Mouse (Mus musculus) heart, postnatal 0 days (tissue): ENCODE results near the gene Dyrk3. TPM values are rescaled to one million over a fixed set of nuclear protein-coding genes. Genes with fewer than 3 reads are reported as not detected.

Experiments
- ATAC-seq: fragments of 200-750 bp; cut with Nextera tagmentation; 2 replicates; pipeline ENCODE4 v1.8.0; 2017; ENCODE audit warnings: low read depth, moderate number of reproducible peaks, moderate library complexity; ENCODE audit not compliant: insufficient read depth
- DNase-seq: peaks from one replicate; pipeline ENCODE4 v3.0.0-alpha.2; 2016; ENCODE audit warnings: low spot score
- H3K27ac ChIP-seq: fragments of 300-500 bp; sonication (generic); 2 replicates; pipeline ENCODE4 v1.5.1; 2014; ENCODE audit warnings: low read depth, mild to moderate bottlenecking
- H3K27me3 ChIP-seq: fragments of 300-500 bp; sonication (generic); 2 replicates; pipeline ENCODE4 v1.6.1; 2014; ENCODE audit warnings: low read length, mixed read lengths; ENCODE audit not compliant: control insufficient read depth, insufficient read depth
- H3K36me3 ChIP-seq: fragments of 300-500 bp; sonication (generic); replicated peaks from 2 replicates; pipeline ENCODE4 v1.6.1; 2014; ENCODE audit warnings: low read length, mixed read lengths; ENCODE audit not compliant: control insufficient read depth, insufficient read depth
- H3K4me1 ChIP-seq: fragments of 300-500 bp; sonication (generic); 2 replicates; pipeline ENCODE4 v1.6.1; 2014; ENCODE audit warnings: antibody characterized with exemption; ENCODE audit not compliant: control insufficient read depth, insufficient read depth
- H3K4me2 ChIP-seq: fragments of 300-500 bp; sonication (generic); 2 replicates; pipeline ENCODE4 v1.6.1; 2014; ENCODE audit warnings: low read depth, mild to moderate bottlenecking, low read length, moderate library complexity
- H3K4me3 ChIP-seq: fragments of 300-500 bp; sonication (generic); 2 replicates; pipeline ENCODE4 v1.5.1; 2014; ENCODE audit warnings: low read depth, low read length
- H3K9ac ChIP-seq: fragments of 300-500 bp; sonication (generic); replicated peaks from 2 replicates; pipeline ENCODE4 v1.6.1; 2014; ENCODE audit warnings: low read depth, low read length, mixed read lengths
- H3K9me3 ChIP-seq: fragments of 300-500 bp; sonication (generic); replicated peaks from 2 replicates; pipeline ENCODE4 v1.6.1; 2016; ENCODE audit warnings: low read length; ENCODE audit not compliant: control insufficient read depth
- CTCF ChIP-seq: IDR thresholded peaks from 2 replicates; pipeline ENCODE4 v1.5.1; 2016; ENCODE audit warnings: antibody characterized with exemption, control low read depth, low read depth
- EP300 ChIP-seq: IDR thresholded peaks from 2 replicates; pipeline ENCODE4 v1.6.1; 2016; ENCODE audit warnings: antibody characterized with exemption, low read depth
- WGBS: fragments of 180-500 bp; shearing (Covaris S2); extraction: QIAGEN DNeasy Blood & Tissue Kit; methylation state at CpG from one replicate; pipeline ENCODE4 v1.1.7; 2014; 5-methylcytosine and 5-hydroxymethylcytosine counted together
- polyA plus RNA-seq: library from polyadenylated mRNA; unstranded; fragments of >200 nt; fragmentation: Nextera tagmentation; extraction: Ambion mirVana; gene quantifications from 2 replicates; pipeline ENCODE4 v1.2.1, GENCODE M21; 2015
- total RNA-seq: library from RNA; depleted of rRNA; stranded (reverse); fragments of >200 nt; gene quantifications from 2 replicates; pipeline ENCODE4 v1.2.3, GENCODE M21; 2014; ENCODE audit warnings: low replicate concordance

Dyrk3 gene
- total and polyA plus RNA-seq, 2 experiments from 2014 or later, result 0.86 to 1.4 TPM

DNA sequence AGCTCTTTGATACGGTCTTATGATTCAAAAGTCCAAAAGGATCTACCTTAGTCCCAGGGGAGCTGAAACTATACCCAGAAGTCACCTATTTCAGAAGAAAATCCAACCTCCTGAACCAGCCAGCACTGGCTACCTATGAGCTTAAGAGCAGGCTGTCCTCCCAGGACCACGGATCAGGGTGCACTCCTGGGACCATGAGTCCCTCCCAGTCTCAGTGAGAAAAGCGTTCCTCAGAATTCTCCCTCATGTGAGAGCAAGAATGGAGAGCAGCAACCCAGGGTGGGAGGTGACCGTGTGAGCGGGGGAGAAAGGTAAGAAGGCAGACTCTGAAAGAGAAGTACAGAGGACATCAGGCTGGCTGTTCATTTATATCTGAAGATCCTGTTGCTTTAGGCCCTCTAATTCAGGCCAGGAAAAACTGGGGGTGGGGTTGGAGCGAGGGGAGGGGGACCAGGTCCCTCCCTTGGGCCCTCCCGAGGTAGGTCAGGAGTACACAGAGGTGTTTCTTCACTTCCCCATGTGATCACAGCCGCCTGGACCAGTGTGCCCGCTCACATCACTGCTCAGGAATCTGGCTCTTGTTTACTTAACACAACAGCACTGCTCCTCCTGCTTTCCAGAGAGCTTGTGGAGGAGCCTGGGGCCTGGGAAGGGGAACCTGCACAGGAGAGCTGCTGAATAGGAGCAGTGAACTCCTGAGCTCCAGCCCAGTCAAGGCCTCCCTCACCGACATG, 30.4 kb downstream of the Dyrk3 start:
- WGBS, result 43% methylated on average over 10 of the region's 10 CpGs
- no peak overlapping the region for H3K4me3 ChIP-seq
- no peaks in the 10 kb centered on the region for H3K27me3 ChIP-seq
- H3K36me3 ChIP-seq, result no peaks in the 10 kb centered on the region
- TF ChIP-seq EP300 (no peak), CTCF (no peak)
- ATAC-seq (peak; percentile 64; the same call in 1 of the 2 replicates), DNase-seq (no peak)
- no peaks in the 10 kb centered on the region for H3K9me3 ChIP-seq
- H3K27ac ChIP-seq, result peak overlapping the region; percentile 43
- no peak overlapping the region for H3K4me2 ChIP-seq
- H3K9ac ChIP-seq, result no peak overlapping the region
- H3K4me1 ChIP-seq, result peaks cover 40% of the 10 kb centered on the region

DNA sequence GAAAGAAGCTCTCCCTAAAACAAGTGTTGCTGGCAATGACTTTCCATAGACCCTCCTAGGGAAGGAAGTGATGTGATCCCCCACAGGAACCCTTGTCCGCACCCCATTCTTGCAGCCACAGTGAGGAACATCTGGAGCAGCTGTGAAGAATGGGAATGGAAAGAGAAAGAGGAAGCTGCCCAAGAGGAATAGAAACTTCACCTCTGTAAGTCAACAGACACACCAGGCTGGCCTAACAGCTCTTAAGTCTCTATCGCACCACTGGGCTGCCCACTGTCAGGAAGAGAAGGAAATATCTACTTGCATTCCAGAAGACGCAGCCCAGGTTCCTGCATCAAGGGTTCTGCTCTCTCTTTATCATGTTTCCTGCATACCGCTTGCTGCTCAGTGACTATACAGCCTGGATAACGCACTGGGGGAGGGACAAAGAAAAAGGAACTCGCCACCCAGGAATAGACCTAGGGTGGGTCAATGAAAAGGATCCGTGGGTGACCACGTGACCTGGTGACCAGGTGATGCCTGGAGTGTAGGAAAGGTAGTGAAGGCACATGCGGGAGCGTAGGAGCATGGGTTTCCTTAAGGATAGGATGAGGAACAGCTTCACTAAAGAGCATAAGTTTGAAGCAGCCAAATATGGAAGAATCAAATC, 34.2 kb downstream of the Dyrk3 start:
- Histone ChIP-seq H3K27me3 (no peaks in the 10 kb centered on the region), H3K27ac (peak overlapping the region; percentile 39; the same call in 1 of the 2 replicates), H3K9ac (no peak overlapping the region), H3K4me3 (no peak overlapping the region), H3K4me2 (peak overlapping the region; percentile 22; the same call in 1 of the 2 replicates), H3K36me3 (no peaks in the 10 kb centered on the region), H3K4me1 (peaks cover 13% of the 10 kb centered on the region), H3K9me3 (no peaks in the 10 kb centered on the region)
- 32% methylated on average over 10 of the region's 10 CpGs for WGBS
- ATAC-seq (peak; percentile 18), DNase-seq (no peak)
- TF ChIP-seq EP300 (no peak), CTCF (no peak)

DNA sequence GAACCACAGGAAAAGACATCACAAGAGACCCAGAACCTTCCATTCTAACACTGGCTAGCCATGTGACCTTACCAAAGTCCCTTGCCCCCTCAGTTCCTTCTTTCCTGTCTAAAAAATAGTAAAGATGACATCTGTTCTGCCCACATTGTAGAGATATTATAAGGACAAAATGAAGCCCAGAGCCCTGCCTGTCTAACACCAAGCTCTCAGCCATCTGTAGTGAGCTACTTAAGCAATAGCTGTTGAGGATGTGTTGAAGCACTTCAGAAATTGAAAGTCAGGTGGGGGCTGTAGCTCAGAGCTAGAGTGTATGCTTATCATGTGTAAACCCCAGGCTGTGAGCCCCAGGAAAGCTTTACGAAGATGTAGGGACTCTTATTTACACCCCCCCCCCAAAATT, 37.3 kb downstream of the Dyrk3 start:
- no peak for TF ChIP-seq CTCF
- no peak for TF ChIP-seq EP300
- 75% methylated on average over 1 of the region's 1 CpGs for WGBS

DNA sequence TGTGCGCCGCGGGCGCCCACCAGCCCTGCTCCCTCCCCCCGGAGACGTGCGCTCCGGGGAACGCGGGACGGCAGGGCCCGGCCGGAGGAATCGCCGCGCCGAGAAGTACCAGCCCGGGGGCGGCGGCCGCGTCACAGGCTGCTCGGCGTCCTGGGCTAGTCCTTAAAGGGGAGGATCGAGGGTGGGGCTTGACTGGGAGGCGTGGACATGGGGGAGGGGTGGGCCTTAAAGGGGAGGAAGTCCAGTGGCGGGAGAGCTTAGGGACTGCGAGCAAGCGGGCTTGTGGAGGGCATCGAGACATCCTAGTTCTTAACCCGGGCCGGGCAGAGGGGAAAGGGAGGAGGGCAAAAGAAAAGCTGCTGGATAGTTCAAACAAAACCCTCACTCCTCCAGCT, 40.4 kb downstream of the Dyrk3 start, which contains the start of gene Mapkapk2:
Gene Mapkapk2, minus strand, starts transcription at position 127 of the 395 bp plus-strand sequence.
- TF ChIP-seq CTCF (no peak), EP300 (peak; percentile 23; the same call in 1 of the 2 replicates)
- no peaks in the 10 kb centered on the region for H3K27me3 ChIP-seq
- H3K36me3 ChIP-seq, result no peaks in the 10 kb centered on the region
- WGBS, result 0% methylated on average over 26 of the region's 32 CpGs
- H3K9ac ChIP-seq, result peak within 1 kb of the TSS; percentile 96
- H3K27ac ChIP-seq, result peak within 1 kb of the TSS; percentile 96
- ATAC-seq (peak; percentile 89), DNase-seq (peak; percentile 98)
- peak within 1 kb of the TSS; percentile 90 for H3K4me3 ChIP-seq
- H3K4me2 ChIP-seq, result peak within 1 kb of the TSS; percentile 72
- H3K4me1 ChIP-seq, result peaks cover 30% of the 10 kb centered on the region
- H3K9me3 ChIP-seq, result no peaks in the 10 kb centered on the region

More for the DNA sequence above, 37.3 kb downstream of the Dyrk3 start:
- Histone ChIP-seq H3K36me3 (no peaks in the 10 kb centered on the region), H3K4me3 (no peak overlapping the region), H3K27ac (no peak overlapping the region), H3K9me3 (no peaks in the 10 kb centered on the region), H3K9ac (no peak overlapping the region), H3K4me2 (no peak overlapping the region), H3K27me3 (no peaks in the 10 kb centered on the region), H3K4me1 (peaks cover 11% of the 10 kb centered on the region)
- ATAC-seq (no peak), DNase-seq (no peak)

DNA sequence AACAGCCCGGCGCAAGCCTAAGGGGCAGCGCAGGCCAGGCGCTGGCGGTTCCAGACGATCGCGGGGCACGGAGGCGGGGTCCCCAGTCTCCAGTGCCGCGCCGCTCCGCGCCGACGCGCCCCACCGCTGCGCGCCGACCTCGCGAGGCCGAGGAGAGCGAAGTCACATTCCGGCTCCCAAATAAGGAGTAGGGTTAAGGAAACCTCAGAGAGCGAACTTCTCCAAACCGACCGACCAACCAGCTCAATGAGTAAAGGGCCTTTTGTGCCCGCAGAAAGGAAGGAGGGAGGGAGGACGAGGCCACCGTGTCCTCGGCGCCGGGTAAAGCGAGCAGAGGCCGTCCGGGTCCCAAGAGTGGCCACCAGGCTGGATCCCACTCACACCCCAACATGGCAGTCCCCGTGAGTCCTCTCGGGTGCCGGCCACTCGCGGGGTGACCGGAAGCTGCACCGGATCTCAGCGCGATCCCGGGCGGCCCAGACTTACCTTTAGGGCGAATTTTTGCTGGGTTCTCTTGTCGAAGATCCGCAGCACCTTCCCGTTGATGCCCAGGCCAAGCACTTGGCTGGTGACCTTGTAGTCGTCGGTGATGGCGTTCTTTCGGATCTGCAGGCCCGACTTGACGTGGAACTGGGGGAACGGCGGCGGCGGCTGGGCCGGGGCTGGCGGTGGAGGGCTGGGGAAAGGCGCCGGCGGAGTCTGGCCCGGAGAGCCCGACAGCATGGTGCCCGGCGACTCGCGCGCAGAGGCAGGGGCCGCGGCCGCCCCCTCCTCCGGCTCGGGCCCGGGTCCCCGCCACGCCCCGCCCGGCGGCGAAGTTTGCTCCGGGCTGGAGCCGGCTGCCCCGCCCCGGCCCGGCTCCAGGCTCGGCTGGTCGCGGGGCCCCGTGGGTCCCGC, 41.1 kb downstream of the Dyrk3 start:
- no peaks in the 10 kb centered on the region for H3K36me3 ChIP-seq
- peak; percentile 83 for ATAC-seq
- TF ChIP-seq CTCF, result no peak
- TF ChIP-seq EP300, result 0 out of 2 replicates have a peak, but pooled peaks have one; percentile 2
- H3K4me2 ChIP-seq, result peak overlapping the region; percentile 72
- peaks cover 36% of the 10 kb centered on the region for H3K4me1 ChIP-seq
- H3K9me3 ChIP-seq, result no peaks in the 10 kb centered on the region
- peak overlapping the region; percentile 96 for H3K9ac ChIP-seq
- H3K27me3 ChIP-seq, result no peaks in the 10 kb centered on the region
- peak overlapping the region; percentile 96 for H3K27ac ChIP-seq
- H3K4me3 ChIP-seq, result peak overlapping the region; percentile 90
- under 1% methylated on average over 72 of the region's 98 CpGs for WGBS
- DNase-seq, result peak; percentile 87
